Mouse (Mus musculus) bone marrow macrophage, adult 2 months (primary cell): Measurements from ENCODE around the gene Ak9.

Source experiments
- CTCF ChIP-seq: IDR thresholded peaks from 2 replicates; pipeline ENCODE4 v1.5.1; 2012; ENCODE audit warnings: low read depth, mild to moderate bottlenecking, low read length, moderate library complexity
- POLR2A ChIP-seq: IDR thresholded peaks from 2 replicates; pipeline ENCODE4 v1.6.1; 2012; ENCODE audit warnings: mild to moderate bottlenecking, low read depth, low read length, borderline replicate concordance

GRCm38 (mm10) chr10:41287618-41288017, 16.2 kb upstream of the Ak9 start:
- no peak for TF ChIP-seq CTCF
- TF ChIP-seq POLR2A, result no peak
